Mouse (Mus musculus): ENCODE results near the gene Gm11568.
"Not testable (repeated sequence)": the region's sequence is repeated elsewhere in the genome, so short reads cannot be mapped to it uniquely, and the experiment has no call there.

Gene Gm11568

DNA sequence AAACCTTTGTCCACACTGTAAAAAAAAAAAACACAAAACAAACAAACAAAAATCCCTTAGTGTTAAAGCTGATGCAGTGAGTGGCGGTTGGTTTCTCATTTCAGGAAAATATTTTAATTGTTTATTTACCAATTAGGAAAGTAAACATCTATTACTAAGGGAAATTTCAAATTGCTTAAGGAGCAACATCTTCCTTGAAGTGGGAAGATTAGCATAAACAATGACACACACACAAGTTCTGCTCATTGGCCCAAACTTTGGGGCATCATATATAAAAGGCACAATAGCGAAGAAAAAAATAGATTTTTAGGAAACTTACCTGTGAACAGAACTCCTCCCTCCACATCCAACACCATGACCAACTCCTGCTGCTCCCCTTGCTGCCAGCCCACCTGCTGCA, at the start of gene Gm11568:
Gene Gm11568, plus strand, starts transcription at position 301 of the 400 bp plus-strand sequence.
- in situ Hi-C loops (cut with MseI, MboI): loop anchor here in 1 of 2 experiments (10.0 kb wide), 1 partner anchor 83 kb away; the partner anchor contains the start of gene Gm11595

DNA sequence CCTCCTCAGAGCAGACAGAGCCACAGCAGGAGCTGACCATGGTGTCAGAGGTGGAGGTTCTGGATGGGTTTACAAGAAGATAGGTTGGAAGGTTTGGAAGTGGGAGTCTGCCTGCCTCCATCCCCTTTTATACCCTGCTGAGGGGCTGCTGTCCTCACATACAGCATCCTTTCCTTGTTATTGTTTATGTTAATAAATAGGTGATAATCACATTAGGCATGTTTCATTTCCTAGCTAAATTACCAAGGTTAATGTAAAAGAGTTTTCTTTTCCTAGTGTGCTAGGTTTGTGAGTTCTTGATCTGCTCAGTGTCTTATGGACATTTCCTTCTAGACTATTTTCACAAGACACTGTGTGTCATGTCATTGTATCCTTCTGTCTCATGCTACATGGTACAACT, 47.9 kb upstream of the Gm11568 start, which contains the start of gene Krtap4-13:
Gene Krtap4-13, minus strand, starts transcription at position 101 of the 400 bp plus-strand sequence.
- in situ Hi-C loops (cut with MseI, MboI): not testable (repeated sequence)

DNA sequence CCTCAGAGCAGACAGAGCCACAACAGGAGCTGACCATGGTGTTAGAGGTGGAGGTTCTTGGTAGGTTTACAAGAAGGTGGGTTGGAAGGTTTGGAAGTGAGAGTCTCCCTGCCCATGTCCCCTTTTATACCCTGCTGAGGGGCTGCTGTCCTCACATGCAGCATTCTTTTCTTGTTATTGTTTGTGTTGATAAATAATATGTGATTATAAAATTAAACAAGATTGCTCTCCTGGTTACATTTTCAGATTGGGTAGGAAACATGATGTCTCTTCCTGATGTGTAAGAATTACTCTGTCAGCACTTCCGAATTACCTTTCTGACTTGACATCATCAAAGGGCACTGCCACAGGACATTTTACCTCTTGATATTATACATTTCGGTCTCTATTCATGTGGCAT, 42.2 kb upstream of the Gm11568 start, which contains the start of gene Gm11564:
Gene Gm11564, minus strand, starts transcription at position 101 of the 400 bp plus-strand sequence.
- in situ Hi-C loops (cut with MseI, MboI): not testable (repeated sequence)

DNA sequence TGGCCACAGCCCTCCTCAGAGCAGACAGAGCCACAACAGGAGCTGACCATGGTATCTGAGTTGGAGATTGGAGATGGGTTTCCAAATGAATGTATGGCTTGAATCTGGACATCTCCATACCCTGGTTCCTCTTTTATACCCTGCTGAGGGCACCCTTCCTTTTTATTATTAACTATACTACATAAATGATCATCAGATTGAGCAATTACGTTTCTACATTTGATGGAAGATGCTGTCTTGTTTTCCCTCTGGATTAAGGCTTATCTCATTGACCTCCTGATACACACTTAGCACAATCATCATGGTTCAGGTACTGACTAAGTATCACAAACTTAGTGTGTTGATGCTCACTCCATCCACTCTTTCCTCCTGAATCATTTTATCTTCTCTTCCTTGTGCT, 19.8 kb upstream of the Gm11568 start, which contains the start of gene 2300003K06Rik:
Gene 2300003K06Rik, minus strand, starts transcription at position 101 of the 400 bp plus-strand sequence.
- in situ Hi-C loops (cut with MseI, MboI): no loop called here

DNA sequence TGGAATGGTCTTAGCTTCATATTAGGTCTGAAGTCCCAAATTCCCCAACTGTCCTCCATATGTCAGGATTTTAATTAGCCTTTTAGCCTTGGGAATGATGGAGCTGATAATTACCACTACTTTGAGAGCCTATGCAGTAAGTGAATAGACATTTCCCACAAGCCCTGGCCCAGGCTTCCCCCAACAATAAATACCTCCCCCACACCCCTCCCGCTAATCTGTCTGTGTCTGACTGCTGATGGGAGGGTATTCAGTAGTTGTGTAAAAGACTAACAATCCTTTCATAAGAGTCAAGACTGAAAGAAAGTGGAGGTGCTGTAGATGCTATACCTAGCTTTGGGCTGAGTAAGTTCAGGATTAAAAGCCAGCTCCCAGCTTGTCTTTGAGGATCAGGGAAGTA, 15.5 kb upstream of the Gm11568 start:
- in situ Hi-C loops (cut with MseI, MboI): loop anchor here in 1 of 2 experiments (10.0 kb wide), 1 partner anchor 47 kb away; the partner anchor contains the start of genes Gm11569 and Gm11596

DNA sequence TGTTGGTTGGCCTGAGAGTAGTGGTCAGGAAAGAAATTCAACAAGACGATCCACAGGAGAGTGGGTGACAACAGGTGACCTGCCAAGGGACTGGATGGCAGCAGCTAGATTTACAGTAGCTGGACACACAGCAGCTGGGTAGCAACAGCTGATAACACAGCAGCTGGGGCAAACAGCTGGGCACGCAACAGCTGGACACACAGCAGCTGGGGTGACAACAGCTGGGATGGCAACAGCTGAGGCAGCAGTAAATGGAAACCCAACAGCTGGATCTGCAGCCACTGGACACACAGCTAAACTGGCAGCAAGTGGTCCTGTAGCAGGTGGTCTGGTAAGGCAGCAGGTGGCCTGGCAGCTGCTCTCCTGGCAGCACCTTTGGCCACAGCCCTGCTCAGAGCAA, 11.0 kb upstream of the Gm11568 start:
- in situ Hi-C loops (cut with MseI, MboI): loop anchor here in 1 of 2 experiments (10.0 kb wide), 1 partner anchor 52 kb away; the partner anchor contains the start of genes Gm11569 and Gm11596

DNA sequence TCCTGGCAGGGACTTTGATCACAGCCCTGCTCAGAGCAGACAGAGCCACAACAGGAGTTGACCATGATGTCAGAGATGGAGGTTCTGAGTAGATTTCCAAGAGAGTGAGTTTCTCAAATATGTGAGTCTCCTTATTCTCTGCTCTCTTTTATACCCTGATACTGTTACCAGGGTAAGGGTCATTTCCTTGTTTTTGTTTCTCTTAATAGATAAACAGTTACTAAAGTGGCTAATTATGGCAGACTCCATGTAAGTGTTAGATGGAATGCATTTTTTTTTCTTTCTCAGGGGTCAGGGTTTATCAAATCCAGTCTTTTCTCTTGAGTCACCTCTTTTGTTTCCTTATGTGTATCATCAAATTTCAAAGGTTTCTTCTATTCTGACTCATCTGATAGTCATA, 6.2 kb upstream of the Gm11568 start, which contains the start of gene Krtap4-16:
Gene Krtap4-16, minus strand, starts transcription at position 101 of the 400 bp plus-strand sequence.
- in situ Hi-C loops (cut with MseI, MboI): loop anchor here in 1 of 2 experiments (10.0 kb wide), 1 partner anchor 77 kb away; the partner anchor contains the start of gene Gm11595

DNA sequence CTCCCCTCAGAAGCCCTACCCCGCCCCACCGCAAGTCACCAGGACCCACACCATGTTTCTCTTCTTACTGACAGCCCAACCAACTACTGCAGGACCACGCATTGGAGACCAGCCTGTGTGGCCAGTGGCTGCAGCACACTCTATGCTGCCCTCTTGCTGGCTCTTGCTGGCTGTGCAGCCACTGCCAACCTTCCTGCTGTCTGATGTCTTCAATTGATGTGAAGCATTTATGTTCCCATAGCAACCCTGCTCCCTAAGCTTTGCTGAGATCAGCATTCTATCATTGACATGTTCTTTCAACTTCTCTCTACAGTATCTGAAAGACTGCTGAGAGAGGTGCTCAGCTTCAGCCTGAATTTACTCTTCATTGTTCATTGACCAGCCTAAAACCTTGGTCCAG, 3.6 kb upstream of the Gm11568 start:
- in situ Hi-C loops (cut with MseI, MboI): loop anchor here in 1 of 2 experiments (10.0 kb wide), 1 partner anchor 79 kb away; the partner anchor contains the start of gene Gm11595

DNA sequence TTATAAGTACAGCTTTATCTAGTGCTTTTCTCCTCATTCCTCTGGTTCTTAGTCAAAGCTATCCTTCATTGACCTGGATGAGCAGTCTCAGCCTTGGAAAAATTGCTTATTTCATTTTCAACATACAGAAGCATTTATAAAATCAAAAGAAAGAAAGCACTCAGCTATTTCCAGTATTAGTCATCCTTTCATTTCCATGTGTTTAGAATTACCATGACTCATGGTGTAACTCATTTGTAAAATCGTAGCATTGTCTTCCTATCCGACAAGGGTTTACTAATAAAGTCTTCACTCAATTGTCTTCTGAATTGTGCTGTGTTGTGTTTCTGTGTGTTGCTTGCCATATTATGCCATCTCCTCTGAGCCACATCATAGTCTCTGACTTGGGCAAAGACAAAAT, 1.0 kb downstream of the Gm11568 start:
- in situ Hi-C loops (cut with MseI, MboI): loop anchor here in 1 of 2 experiments (10.0 kb wide), 1 partner anchor 84 kb away; the partner anchor contains the start of gene Gm11595

DNA sequence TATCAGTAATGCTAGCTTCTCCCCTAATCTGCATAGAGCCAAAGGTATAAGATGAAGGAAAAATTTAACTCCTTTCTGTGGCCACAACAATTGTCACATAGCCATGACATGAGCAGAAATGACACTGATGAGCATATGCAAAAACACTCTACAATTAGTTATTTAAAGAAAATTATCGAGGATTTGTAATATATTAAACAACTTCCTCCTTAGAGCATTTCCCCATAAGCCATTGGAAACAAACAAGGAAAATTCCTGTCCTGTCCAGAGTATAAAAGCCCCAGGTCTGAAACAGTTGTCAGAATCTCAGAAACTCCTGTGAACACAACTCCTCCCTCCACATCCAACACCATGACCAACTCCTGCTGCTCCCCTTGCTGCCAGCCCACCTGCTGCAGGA, 6.5 kb downstream of the Gm11568 start, which contains the start of gene Gm11559:
Gene Gm11559, plus strand, starts transcription at position 301 of the 400 bp plus-strand sequence.
- in situ Hi-C loops (cut with MseI, MboI): not testable (repeated sequence)

DNA sequence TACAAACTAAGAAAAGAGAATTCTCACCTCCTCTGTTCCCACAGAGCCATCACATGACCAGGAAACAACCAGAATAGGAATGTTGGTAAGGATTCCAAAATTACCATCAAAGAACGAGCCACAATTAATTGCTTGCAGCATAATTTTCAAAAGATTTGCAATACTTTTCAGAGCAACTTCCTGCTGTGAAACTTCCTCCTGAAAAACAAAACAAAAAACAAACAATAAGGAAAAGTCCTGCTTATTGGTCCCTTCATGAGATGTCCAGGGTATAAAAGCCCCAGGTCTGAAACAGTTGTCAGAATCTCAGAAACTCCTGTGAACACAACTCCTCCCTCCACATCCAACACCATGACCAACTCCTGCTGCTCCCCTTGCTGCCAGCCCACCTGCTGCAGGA, 15.4 kb downstream of the Gm11568 start, which contains the start of gene Krtap9-1:
Gene Krtap9-1, plus strand, starts transcription at position 301 of the 400 bp plus-strand sequence.
- in situ Hi-C loops (cut with MseI, MboI): not testable (repeated sequence)

DNA sequence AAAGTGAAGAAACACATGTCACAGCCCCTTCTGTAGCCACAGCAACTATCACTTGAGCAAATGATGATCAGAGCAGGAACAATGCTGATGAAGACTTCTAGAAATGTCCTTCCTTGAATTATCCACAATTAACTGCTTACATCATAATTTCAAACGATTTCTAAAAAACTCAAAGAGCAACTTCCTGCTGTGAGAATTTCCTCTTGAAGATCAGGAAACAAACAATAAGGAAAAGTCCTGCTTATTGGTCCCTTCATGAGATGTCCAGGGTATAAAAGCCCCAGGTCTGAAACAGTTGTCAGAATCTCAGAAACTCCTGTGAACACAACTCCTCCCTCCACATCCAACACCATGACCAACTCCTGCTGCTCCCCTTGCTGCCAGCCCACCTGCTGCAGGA, 21.2 kb downstream of the Gm11568 start, which contains the start of gene Gm11567:
Gene Gm11567, plus strand, starts transcription at position 301 of the 400 bp plus-strand sequence.
- in situ Hi-C loops (cut with MseI, MboI): not testable (repeated sequence)

DNA sequence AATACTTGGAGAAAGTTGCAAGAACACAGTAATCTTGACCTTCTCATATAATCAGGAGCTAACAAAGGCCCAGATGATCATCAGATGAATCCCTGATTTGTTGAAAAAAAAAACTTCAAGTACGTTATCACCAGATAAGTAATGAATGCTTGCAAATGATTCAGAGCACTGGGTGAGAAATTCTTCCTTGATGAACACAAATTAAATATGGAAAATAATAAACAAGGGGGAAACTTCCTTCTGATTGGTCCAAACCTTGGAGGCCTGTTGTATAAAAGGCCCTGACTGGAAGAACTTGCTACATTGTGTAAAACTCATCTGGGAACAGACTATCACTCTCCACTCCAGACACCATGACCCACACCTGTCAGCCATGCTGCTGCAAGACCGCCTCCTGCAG, 49.9 kb downstream of the Gm11568 start, which contains the start of gene Krtap31-1:
Gene Krtap31-1, plus strand, starts transcription at position 301 of the 400 bp plus-strand sequence.
- in situ Hi-C loops (cut with MseI, MboI): no loop called here

Measured in mouse trophoblast stem cell (cell line).